Mouse (Mus musculus) adrenal gland, adult 2 months (tissue): ENCODE results near the gene Cabp1. TPM values are rescaled to one million over a fixed set of nuclear protein-coding genes. Genes with fewer than 3 reads are reported as not detected.
A peak's percentile ranks its signal among the peaks of the same experiment; 100 is the strongest.

Experiments
- DNase-seq: peaks from one replicate; pipeline ENCODE4 v3.0.0; 2021
- polyA plus RNA-seq: library from polyadenylated mRNA; depleted of rRNA; stranded (reverse); fragments of >200 nt; gene quantifications from 2 replicates; pipeline ENCODE4 v1.2.3, GENCODE M21; 2012
- total RNA-seq, 2 experiments: library from RNA; stranded (reverse); gene quantifications; 2 replicates each; pipeline ENCODE4 v1.2.3; 2021

Cabp1 gene
- total and polyA plus RNA-seq, 3 experiments: 37.7 to 57.1 (median 45.7) TPM

DNA sequence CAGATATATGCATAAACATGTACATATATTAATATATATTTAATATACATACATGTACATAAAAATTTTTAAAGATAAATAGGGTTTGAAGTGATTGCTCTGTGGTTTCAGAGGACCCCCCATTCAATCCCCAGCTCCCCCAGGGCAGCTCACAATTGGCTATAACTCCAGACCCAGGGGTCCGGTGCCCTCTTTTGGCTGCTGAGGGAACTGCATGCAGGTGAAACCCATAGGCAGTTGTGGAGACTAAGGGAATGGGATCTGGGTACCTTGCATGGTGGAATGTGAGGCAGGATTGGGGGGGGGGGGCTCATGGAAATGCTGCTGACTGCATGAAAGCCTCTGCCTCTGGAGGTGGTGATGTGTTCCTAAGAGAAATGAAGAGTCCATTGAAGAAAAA is 16.2 kb upstream of the Cabp1 start:
- DNase-seq: peak; percentile 38

GRCm38 (mm10) chr5:115208601-115209000 is 14.4 kb upstream of the Cabp1 start:
- DNase-seq: no peak

DNA sequence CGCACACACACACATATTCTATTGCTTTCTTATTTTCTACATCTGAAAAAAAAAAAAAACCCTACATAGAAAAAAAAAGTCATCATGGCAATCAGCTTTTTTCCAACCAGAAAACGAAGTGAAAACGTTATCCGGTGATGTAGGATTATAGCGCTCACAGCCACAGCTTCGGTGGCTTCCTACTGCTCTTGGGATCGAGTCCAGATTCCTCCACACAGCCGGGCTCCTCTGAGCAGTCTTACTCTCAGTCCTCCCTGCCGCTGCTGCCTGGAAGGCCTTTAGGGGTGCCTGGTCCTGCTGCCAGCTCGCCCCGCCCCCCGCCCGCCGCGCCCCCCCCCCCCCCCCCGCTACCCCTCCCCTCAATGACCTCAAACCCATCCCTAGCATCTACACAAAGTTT is 13.7 kb upstream of the Cabp1 start:
- DNase-seq: no peak

- DNase-seq: no peak
Measured at GRCm38 (mm10) chr5:115207244-115207643, 13.1 kb upstream of the Cabp1 start.

DNA sequence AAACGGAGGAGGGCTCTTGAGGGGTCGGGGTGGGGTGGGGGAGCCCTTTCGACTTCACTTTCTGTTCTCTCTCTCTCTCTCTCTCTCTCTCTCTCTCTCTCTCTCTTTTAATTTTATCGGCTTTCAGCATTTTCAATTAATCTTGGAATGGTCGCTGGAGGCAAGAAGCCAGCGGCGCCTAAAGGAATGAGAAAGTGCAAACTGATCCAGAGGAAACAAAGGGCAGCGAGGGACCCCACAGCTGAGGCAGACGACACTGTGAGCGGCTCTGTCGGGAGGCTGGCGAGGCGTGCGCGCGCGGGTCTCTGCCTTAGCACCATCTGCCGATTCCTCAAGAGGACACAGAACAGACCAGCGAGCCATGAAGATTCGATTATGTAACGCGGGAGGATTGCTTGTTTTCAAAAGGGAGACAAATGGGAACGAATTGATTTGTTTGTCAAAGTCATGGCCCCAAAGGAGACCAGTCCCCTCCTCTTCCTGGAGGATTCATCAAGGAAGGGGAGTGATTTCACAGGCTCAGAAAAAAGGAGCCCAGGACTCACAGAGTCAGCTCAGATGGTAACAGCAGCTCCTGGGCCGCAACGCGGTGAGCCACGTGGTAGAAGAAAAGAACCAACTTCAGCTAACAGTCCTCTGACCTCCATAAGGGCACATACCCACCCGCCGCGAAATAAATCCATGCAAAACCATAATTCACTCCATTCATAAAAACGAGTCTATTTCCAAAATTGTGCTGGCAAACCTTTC is 10.6 kb upstream of the Cabp1 start:
- DNase-seq: peak; percentile 42

- DNase-seq: no peak
Measured at GRCm38 (mm10) chr5:115203735-115204561, 9.8 kb upstream of the Cabp1 start.

GRCm38 (mm10) chr5:115194626-115195221 is 543 bp upstream of the Cabp1 start:
- no peak for DNase-seq

DNA sequence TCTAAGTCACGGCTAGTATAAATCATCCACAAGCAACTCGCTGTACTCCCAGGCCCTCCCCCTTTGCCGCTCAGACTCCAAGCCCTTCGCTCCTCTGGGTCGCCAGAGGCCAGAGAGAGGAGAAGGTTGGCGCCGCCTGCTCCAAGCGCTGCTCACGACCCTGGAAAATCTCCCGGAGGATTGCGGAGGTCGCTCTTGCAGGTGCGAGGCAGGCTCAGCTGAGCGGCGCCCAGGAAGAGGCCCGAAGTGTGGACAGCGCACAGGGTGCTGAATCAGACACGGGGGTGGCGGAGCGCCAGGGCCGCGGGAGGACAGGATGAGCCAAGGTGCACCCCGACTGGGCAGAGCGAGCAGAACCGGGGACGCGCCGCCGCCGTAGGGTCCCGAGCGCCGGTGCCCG is 955 bp downstream of the Cabp1 start:
- DNase-seq: peak; percentile 92

- DNase-seq: peak; percentile 82
Measured at GRCm38 (mm10) chr5:115192828-115193195, 1.4 kb downstream of the Cabp1 start.

DNA sequence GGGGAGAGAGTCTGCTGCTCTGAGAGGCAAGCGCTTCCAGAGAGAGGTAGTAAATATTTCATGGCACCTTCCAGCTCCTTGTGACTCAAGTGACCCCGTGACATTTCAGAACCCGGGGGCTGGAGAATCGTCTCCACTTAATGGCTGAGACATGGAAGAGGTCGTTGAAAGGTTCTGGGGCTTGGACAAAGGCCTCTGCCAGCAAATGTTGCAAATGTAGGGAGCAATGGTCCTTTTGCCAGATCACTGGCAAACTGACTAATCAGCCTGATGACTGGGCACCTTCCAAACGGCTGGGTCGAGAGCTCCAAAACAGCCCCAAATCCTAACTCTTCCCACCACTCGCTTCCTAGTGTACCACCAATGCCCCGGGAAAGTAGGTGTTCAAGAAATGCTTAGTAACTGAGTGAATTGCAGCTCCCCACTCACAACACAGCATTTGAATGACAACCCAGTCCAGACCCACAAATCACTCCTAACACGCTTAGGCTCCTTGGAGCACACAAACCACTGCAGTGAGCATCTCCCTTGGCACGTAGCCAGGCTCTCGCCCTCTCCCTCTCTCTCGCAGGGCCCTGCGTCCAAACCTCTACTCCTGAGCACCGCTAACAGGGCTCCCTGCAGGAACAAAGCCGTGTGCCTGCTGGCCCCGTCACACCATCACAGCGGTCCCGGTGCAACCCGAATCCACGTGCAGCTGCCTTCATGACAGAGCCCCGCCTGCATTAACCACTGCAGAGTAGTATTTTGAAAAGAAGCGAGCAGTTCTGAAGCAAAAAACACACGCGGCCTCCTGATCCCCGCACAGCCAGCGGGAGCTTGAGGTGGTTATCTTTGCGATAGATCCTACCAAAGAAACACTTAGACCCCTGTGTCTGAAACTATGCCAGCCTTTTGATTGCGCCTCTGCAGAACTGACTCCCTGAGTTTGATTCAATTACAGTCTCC is 2.0 kb downstream of the Cabp1 start:
- DNase-seq: peak; percentile 73

GRCm38 (mm10) chr5:115190081-115190480 is 4.1 kb downstream of the Cabp1 start:
- peak; percentile 79 for DNase-seq

GRCm38 (mm10) chr5:115188824-115189223 is 5.4 kb downstream of the Cabp1 start:
- peak; percentile 58 for DNase-seq

GRCm38 (mm10) chr5:115187188-115188131 is 6.7 kb downstream of the Cabp1 start:
- peak; percentile 95 for DNase-seq

DNA sequence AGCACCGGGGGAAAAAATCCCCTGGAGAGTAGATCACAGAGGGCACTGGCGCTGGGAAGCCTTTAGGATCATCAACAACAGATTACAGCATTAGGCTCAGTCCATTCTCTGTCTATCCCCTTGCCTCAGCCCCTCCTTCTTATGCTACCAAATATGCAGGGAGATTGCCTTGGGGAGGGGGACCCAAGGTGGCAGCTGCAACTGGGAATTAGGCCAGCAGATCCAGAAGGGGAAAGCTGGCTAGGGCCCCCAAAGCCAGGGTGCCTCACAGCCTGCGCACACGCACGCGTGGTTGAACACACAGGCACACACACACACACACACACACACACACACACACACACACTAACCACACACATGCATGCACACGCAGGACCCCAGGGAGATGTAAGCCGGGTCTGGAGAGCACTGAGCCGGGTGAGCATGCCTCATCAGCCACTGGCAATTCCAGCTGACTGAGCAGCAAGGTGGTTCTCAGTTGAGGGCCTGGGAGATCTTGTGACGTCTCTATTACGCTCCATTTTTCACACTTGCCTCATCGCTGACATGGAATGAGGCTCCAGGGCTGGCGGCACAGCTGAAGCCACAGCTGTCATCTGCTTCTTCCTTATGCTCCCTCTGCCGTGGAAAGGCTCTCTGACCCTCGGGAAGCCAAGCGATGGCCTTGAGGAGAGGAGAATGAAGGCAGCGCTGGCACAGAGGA is 7.7 kb downstream of the Cabp1 start:
- DNase-seq: no peak

DNA sequence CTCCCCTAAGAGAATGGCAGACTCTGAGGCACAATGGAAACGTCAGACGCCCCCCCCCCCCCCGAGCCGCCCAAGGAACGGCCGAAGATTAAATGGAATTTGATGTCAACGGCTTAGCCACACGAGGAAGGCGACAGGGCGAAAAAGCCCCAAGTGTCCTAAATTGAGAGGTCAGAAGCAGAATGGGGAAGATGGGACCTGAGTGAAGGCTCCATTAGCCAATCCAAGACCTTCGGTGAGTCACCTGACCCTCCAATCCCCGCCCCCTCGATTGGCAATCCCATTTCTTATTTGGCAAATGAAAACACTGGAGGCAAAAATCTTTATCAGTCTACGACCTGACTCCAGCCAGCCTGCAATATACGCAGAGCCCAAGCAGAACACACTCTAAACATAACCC is 9.5 kb downstream of the Cabp1 start:
- DNase-seq: peak; percentile 37

GRCm38 (mm10) chr5:115183482-115183881 is 10.7 kb downstream of the Cabp1 start:
- DNase-seq: no peak

- no peak for DNase-seq
Measured at GRCm38 (mm10) chr5:115182925-115183324, 11.3 kb downstream of the Cabp1 start.

- peak; percentile 75 for DNase-seq
Measured at GRCm38 (mm10) chr5:115181248-115181940, 12.8 kb downstream of the Cabp1 start.

- no peak for DNase-seq
Measured at GRCm38 (mm10) chr5:115179596-115179995, 14.6 kb downstream of the Cabp1 start.
